Mouse (Mus musculus) cerebellum, postnatal 4 days (tissue): ENCODE data around the gene Ebf4.

Experiments
- DNase-seq, 2 experiments: peaks; one replicate each; pipeline ENCODE4 v3.0.0; 2022; ENCODE audit warnings: low spot score in 2 of 2, mixed read lengths in 1 of 2

The Ebf4 gene

GRCm38 (mm10) chr2:130383895-130384294 is 88.9 kb downstream of the Ebf4 start:
- DNase-seq: no peak

- no peak for DNase-seq
Measured at GRCm38 (mm10) chr2:130386212-130386611, 91.2 kb downstream of the Ebf4 start.

GRCm38 (mm10) chr2:130388796-130389195 is 93.8 kb downstream of the Ebf4 start:
- DNase-seq: no peak

GRCm38 (mm10) chr2:130390993-130391625 is 96.1 kb downstream of the Ebf4 start:
- no peak for DNase-seq

GRCm38 (mm10) chr2:130392836-130393235 is 97.9 kb downstream of the Ebf4 start:
- DNase-seq: no peak

GRCm38 (mm10) chr2:130395696-130396095 is 100.7 kb downstream of the Ebf4 start:
- DNase-seq: no peak

GRCm38 (mm10) chr2:130397186-130397985 is 102.4 kb downstream of the Ebf4 start, which contains the start of gene Cpxm1:
Gene Cpxm1, minus strand, starts transcription at chr2:130397574.
- peak in 1 of 2 experiments; percentile 24 for DNase-seq

- DNase-seq: no peak
Measured at GRCm38 (mm10) chr2:130398091-130398490, 103.1 kb downstream of the Ebf4 start.

GRCm38 (mm10) chr2:130400046-130400445 is 105.1 kb downstream of the Ebf4 start:
- no peak for DNase-seq

- no peak for DNase-seq
Measured at GRCm38 (mm10) chr2:130401891-130402290, 106.9 kb downstream of the Ebf4 start.

GRCm38 (mm10) chr2:130404939-130405338 is 110.0 kb downstream of the Ebf4 start, which contains the start of the genes Gm28372 and 1700020A23Rik:
Gene Gm28372, plus strand, starts transcription at chr2:130405239.
Gene 1700020A23Rik, plus strand, starts transcription at chr2:130405259.
- no peak for DNase-seq

- DNase-seq: no peak
Measured at GRCm38 (mm10) chr2:130406178-130406577, 111.2 kb downstream of the Ebf4 start, which contains the start of gene Tmem239. Gene Tmem239, plus strand, starts transcription at chr2:130406478.

GRCm38 (mm10) chr2:130408194-130408593 is 113.2 kb downstream of the Ebf4 start:
- peak in 1 of 2 experiments; percentile 37 for DNase-seq

GRCm38 (mm10) chr2:130411558-130412495 is 116.9 kb downstream of the Ebf4 start:
- peak; percentile 82 to 87 for DNase-seq

- no peak for DNase-seq
Measured at GRCm38 (mm10) chr2:130412775-130413174, 117.8 kb downstream of the Ebf4 start.

GRCm38 (mm10) chr2:130414094-130414856 is 119.3 kb downstream of the Ebf4 start:
- DNase-seq: no peak
